Mouse (Mus musculus) kidney, adult 8-10 months (tissue): ENCODE measurements around the gene Ttc28.

ENCODE experiments used
- DNase-seq, 2 experiments: peaks; one replicate each; pipeline ENCODE4 v3.0.0; 2022

The Ttc28 gene

DNA sequence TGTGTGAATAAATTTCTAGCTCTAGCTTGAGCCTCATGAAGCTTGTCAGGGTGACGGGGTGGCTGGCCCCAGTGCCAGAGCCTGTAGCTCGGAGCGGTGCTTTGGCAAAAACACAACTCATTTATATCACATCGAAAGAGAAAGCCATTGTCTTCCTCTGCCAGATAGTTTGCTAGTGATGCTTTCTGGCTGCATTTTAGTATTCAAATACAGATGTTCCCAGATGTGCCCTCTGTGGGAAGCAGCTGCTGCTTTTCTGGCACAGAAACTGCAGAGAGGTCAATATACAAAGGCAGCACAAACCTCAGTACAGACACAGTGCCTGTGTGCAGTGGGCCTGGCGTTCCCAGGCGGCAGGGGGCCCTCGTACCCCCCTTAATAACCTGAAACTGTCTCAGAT is 300.0 kb downstream of the Ttc28 start:
- DNase-seq: no peak

DNA sequence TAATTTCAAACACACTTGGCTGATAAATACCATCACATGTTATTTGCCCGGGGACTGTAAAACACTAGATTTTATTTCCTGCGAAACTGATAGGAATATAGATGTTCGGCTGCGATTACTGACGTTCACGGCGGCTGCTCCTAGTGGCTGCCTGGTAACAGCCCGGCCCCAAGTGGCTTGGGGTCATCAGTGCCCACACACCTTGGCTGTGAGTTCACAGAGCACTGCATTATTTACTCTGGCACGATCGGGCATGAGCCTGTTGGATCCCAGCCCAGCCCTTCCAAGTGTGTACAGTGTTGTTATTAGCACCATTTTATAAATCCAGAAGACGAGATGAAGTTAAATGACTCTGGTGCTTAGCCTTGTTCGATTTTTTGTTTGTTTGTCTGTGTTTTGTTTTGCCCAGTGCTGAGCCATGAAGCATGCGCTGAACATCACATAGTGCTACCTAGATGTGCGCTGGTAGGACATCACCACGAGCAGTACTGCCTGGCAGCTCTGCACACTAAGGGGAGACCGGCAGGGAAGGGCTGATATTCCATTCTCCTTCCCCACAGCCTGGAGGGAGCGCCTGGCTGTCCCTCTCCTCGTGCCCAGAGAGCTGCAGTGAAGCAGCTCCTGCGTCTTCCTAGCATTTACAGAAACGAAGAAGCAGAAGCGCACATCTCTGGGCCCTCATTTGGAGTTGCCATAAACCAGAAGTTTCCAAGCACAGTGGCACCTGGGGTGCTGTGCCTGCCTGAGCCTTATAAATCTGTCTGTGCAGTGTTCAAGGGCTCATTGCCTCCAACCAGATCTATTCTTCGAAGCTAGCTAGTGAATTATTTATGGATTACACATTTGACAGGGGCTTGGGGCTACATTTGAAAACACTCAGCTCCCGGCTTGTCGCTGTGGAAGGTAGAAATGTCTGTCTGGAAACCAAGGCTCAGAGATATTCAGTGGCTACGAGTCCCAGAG is 300.8 kb downstream of the Ttc28 start:
- no peak for DNase-seq

DNA sequence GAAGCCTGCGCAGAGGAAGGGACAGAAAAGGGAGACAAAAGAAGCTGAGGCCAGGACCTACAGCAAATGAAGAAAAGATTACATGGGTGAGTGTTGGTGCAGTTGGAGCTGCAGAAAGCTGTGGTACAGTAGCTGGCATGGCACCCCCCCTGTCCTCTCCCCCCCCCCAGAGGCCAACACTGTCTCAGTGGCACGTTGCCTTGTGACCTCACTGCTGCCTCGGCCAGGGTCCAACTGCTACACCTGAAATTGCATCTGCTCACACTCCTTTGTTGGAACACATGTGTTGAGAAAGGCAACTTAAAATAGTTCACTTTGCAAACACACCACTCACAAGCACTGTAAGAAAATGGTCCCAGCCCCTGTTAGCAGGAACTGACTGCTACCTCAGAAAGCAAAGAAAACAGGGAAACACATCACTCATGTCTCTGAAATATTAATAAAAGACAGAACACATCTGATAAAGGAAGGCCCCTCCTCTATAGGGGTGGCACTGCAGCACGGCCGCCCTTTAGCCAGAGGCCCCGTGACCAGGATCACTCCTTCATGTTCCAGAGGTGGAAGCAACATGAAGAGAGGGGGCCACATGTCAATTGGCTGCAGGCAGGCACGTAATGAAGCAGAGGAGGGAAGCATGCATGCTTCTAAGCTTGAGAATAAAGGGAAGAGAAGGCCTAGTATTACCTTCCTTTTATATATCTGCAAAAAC is 301.8 kb downstream of the Ttc28 start:
- DNase-seq: no peak

DNA sequence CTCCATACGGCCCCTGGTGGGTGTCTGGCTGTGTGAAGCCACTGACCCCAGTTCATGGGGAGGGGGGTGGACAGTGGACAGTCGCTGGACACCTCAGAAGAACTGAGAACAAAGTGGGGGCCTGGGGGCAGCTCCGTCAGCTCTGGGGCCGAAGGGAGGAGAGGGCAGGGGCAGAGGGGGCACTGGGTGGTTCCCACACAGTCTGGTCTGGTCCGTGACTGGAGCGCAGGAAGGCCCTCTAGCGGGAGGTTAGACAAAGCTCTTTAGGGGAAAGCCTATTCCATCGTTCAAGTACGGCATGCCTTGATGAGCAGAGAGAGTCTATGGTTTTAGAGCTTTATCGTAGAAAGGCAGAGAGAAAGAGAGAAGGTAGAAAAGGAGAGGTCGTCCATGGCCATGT is 307.0 kb downstream of the Ttc28 start:
- no peak for DNase-seq

DNA sequence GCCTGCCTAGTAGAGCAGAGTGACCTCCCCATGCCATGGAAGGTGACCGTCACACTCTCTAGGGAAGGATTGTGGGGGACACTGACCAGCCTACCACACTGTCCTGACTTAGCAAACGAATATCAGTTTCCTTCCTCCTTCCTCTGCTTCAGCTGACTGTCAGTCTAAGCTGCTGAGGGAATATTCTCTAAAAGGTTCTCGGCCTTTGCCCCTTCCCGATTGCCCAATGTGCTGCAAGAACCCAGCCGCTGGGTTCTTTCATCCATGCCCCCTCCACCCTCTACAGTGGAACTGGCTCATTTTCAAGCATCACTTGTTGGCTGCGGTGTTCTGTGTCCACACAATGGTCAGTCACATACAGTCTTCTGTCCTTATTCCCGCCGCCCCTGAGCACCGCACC is 312.4 kb downstream of the Ttc28 start:
- DNase-seq: no peak

DNA sequence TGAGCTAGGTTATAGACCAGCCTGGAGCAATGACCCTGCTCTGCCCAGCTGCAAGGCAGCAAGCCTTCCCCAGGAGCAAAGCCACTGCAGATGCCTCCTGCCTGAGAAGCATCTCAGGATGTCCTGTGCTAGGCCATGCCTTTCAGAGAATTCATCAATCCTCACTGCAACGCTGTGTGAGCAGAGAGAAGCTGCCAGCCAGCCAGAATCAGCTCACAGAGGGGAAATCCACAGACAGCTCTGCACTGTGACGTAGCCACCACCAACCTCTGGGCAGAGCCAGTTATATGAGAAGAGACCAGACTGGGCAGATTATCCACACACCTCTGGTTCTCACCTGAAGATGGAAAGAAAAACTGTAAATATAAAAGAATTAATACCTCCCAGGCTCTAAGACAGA is 315.2 kb downstream of the Ttc28 start:
- no peak for DNase-seq

DNA sequence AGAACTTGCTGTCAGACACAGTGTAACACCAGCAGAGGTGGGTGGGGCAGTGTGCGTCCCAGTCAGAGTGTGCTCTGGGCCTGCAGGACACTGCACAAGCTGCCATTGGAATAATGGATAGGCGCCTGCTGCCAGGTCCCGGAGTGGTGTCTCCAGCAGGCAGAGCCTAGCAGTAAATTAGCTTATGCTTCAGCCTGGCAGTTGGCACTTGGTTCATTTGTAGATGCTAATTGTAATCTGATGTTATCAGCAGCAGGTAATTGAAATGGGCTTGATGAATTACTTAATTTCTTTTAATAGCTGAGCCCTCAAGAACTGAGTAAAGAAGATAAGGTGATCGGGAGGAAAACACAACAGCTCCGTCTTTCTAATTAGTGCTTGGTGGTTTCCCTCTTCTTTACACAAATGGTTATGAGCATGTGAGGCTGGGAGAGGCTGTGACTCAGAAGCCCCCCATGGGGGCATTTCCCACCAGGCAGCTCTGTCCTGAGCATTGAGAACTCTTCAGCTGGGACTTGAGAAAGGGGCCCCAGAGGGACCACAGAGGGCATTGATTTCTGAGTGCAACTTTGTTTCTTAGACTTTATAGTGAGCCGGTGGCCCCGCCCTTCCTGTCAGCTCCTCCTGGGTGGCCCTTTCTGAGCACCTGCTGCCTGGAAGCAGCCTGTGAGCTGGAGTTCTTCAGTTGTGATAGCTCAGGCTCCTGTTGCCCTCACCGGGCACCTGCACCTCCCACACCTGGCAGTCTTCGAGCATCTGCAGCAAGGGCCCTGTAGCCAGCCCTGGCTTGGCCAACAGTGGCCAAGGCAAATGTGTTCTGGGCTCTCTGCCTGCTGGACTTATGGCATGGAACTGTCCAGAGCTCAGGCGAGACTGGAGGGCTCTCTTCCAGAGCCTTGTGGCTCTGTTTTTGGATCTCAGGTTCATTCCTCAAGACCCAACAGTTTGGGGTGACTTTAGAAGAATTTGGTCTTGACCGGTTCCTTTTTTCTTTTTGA is 316.2 kb downstream of the Ttc28 start:
- DNase-seq: no peak

DNA sequence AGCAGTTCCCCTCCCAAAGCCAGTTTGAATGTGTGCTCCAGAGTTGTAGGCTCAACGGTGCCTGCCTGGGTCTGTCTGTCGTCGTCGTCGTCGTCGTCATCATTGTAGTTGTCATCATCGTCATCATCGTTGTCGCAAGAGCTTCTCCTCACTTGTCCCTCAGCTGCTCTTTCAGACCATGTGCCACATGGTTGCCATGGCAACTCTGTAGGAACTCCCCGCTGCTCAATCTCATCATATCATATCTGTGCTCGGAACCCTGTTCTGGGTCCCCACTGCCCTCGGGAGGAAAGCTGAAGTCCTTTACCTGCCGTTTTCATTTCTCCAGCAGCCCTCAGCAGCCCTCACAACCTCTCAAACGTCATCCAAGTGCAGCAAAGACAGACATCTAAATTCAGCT is 318.1 kb downstream of the Ttc28 start:
- no peak for DNase-seq

DNA sequence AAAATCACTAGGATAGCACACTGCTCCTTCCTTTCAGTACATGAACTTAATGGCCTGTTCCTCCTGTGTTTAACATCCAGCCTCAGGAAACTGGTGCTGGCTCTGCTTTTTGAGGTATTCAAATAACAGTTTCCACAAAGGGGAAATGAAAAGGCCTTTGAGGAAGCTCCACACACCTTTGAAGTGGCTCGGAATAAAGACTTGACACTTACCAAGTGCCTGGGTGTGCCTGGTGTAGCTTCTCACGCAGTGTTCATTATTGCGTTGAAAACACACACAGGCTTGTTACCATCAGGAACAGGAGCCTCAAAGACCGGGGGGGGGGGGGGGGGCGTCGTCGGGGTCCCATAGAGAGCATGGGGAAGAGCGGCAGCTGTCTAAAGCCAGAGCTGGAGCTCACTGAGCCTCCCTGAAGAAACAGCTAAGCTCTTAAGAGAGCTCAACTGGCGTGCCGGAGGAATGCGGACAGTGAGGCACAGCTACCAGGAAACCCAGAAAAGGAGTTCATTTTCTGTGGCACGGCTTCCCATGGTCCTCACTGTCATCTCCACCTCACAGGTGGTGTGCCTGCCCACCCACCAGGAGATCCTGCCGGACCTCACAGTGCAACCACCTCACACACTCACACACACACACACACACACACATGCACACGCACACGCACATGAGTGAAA is 320.7 kb downstream of the Ttc28 start:
- no peak for DNase-seq

DNA sequence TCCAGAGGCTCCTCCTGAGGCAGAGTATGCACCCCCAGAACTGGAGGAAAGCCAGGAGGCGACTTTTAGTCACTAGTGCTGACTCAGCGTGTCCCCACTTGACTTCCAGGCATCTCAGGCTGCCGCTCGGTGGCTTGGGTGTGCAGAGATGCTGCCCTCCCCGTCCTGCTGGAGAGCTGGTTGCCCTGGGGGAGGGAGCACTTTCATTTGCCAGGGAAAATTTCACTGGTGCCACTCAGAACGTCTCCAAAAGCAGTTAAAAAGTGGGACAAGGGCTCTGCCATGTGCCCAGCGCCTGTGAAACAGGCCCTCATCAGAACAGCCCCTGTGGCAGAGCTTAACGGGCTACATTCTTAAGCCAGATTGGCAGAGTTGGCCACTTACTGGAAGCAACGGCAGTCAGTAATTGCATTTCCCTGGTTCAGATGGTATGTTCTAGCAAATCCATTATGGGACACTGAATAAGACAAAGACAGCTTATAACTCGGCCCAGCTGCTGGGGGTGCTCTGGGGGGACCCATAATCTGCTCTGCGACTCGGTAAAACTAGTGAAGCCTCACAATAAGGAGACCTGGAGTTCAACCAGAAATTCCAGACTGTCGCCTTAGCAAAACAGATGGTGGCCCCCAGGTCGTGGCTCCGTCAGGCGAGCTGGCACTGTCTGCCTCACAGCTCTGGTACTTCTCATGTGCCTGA is 321.5 kb downstream of the Ttc28 start:
- peak; percentile 42 to 52 for DNase-seq

DNA sequence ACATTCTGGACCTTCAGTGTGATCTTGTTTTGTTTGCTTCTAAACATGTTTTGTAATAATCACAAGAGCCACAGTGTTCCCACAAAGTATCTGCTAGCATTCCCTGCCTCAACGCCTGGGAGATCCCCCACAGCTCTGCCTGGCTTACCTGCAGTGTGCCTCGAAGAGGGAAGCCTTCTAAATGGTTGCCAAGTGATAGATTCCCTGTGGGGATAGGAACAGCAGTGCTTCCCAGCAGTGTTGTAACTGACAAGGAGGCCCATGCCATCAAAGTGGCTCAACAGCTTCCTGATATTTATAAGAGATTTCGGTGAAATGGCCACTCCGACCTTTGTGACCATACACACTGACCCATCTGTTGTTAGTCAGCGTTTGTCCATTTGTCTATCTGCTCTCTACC is 324.6 kb downstream of the Ttc28 start:
- DNase-seq: no peak

DNA sequence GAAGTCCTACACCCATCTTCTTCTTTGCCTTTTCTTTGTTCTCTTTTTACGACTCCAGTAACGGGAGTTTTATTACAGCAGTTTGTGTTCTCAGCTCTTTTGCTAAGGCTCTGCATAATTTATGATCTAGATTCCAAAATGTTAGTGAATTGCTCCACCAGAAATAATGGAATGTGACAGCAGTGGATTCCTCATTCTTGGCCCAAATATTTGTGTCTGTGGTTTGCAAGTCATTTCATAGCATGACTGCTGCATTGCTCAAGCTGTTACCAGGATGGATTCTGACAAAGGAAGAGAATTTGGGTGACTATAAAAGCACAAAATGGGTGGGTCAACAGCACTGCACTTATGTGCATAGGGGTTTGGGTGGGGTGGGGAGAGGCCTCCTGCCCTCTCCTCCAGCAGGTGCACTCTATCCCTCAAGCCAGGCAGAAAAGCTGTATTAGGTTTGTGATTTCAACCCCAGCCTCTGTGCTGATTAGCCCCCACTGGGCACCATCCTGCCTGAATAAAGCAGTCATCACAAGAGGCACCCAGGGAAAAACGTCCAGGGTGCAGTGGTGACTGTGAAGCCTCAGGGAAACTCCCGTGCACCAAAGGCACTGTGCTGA is 325.5 kb downstream of the Ttc28 start:
- DNase-seq: no peak

DNA sequence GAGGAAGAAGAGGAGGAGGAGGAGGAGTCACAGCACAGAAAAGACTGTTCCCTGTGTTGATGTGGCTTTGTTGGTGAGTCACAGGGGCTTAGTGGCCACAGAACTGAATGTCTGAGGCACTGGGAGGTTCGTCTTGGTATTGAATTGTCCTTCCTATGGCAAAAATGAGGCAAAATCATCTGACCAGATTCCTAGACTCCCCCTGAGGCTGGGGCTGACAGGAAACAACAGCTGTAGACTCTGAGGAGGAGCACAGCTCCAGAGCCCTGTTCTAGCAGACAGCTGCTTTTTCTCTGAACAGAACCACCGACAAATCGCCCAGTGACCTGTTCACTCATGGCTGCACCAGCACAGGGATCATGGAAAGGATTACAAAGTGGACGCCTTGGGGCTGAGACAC is 326.2 kb downstream of the Ttc28 start:
- DNase-seq: no peak

DNA sequence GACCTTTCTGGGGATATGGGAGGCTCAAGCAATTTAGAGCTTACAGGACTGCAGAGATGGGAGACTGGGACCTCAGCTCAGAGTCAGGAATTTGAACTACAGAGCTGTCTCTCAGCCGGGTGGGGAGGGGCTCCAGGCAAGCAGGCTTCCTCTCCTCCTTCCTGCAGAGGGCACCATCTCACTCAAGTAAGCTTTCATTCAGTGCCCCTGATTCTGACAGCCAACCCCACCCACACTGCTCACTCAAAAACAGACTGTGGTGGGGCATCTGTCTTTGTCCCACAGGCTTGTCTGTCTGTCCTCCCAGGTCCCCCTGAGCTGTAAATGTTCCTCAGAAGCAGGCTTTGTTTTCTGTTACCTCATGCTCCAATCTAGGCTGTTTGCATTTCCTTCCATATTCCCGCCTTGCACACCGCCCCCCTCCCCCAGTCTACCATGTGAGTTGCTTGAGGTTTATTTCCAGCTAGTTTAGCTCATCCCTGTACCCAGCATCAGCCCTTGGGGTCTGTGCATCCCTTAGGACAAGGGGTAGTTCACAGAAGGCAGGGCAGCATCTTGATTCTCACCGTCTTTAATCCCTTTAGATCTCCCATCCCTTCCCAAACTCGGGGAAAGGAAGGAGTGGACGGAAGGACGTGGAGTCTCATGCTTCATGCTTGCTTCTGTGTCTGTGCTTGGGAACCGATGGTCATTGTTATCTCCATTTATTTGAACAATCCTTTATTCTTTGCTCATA is 328.5 kb downstream of the Ttc28 start:
- peak; percentile 28 to 51 for DNase-seq

DNA sequence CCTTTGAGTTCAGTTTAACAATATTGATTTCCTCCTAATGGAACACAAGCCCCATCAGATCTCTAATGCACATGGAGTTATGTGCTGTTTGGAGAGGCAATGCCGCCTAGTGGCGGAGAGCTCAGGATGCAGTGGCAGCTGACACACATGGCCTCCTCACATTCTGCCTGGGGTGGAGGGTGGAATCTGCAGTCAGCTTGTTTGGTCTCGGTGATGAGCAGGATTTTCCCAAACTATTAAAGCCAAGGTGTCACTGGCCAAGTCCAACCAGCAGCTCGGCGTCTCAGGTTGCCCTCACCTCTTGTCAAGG is 329.0 kb downstream of the Ttc28 start:
- DNase-seq: peak in 1 of 2 experiments; percentile 59

DNA sequence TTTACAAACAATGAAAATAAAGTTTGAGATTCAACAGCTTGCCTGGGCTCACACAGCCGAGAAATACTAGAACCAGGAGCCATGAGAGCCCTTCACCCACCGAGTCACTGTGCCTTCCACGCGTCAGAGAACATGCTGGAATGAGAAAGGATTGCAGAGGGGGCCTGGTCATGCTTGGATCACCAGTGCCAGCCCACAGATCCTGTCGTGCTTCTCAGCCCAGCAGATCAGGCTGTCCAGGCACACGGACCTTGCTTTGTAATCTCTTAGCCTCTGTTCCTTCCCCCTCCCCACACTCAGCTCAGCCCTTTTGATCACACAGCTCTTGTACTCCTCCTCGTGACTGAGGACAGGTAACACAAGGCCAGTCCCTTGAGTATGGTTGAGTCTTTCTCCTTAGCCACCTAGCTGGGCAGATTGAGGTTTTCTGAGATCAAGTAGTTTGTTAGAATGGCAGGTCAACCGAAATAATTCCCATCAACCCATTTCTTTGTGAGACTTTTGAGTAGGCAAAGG is 334.4 kb downstream of the Ttc28 start:
- no peak for DNase-seq

DNA sequence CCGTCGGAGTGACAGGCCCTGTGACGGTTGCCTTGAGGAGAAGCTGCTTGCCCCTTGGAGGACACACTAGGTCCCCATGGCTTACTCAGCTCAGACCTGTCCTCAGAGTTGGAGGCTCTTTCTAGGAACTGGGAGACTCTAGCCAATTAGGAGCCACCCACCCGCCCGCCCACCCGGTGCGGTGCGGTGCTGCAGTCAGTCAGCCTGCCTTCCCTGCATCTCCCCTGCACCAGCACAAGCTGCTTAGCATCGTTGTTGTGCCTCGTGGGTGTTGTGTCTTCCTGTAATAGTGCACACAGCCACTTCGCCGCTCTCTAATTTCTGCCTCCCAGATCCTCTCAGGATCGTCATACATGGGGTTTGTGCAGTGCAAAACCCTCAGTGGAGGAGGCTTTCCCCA is 335.3 kb downstream of the Ttc28 start:
- DNase-seq: no peak

DNA sequence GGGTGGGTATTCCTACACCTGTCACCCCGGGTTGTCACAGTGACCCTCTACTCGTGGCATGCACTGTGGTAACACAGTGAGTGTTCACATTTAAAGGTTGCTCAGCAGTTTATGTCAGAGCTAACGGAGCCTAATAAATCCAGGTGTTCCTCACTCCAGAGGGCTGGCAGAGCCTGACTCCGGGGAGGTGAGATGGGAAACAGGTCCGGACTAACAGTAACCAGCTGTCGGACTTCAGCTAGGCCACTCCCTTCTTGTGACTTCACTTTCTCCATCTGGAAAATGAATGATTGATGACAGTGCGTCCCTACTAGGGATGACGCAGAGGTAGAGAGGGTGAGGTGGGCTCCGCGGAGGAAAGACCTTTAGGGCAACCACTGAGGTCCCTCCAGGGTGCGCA is 336.1 kb downstream of the Ttc28 start:
- DNase-seq: no peak

DNA sequence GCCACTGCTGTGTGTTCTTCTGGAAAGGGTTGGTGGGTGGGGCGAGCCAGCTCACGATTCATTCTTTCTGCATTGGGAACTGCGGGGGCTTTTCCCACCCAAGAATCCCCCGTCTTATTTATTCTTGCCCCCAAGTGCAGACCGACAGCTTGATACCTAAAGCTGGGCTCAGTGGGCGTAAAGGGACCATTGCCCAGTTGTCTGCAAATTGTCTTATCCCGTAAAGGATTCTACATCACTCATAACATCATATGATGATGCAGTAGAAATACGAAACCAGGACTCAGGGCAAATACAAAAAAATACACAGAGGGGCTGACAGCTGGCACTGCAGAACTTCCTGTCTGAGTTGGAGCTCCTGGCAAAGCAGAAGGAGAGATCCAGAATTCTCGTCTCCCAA is 336.6 kb downstream of the Ttc28 start:
- no peak for DNase-seq

DNA sequence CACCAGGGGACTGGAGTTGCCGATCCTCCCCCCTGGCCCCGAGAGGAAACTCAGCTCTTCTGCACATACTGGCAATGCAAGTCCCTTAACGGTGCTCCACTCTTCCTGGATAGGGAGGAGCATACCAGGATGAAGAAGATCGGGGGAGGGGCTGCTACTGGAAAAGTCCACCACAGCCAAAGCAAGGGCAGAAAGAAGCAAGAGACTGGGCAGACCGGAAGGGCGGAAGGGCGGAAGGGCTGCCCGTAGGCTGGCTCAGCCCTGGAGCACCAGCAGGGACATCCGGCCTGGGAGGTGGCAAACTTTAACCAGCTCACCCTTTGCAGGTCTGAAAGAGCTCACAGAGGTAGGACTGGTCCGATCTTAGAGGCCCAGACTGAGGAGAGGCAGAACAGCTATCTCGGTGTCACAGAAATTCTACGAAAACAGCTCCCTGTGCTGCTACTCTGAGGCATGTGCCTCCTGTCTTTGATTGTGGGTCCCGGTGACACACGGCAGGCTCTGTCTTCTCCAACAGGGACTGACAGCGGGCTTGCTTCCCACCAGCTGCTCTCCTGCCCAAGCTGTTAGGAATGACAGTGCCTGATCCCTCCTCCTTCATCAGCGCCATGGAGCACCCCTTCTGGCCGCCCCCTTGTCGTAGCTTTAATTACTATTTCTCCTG is 338.0 kb downstream of the Ttc28 start:
- no peak for DNase-seq
